Mouse (Mus musculus): Measurements from ENCODE around the gene Smagp.

Gene Smagp

DNA sequence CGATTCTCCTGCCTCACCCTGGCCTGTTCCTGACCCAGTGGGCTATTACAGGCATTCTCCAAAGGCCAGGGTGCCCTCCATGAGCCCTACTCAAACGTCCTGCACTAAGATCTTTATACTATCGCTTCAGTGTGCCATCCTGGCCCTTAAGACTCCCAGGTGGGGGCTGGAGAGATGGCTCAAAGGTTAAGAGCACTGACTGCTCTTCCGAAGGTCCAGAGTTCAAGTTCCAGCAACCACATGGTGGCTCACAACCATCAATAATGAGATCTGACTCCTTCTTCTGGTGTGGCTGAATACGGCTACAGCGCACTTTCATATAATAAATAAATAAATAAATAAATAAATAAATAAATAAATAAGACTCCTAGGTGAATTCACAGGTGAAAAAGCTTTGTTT is 43.9 kb downstream of the Smagp start:
- no peak for TF ChIP-seq GATA4 (IDR thresholded peaks at IDR 0.05; ENCODE audit: insufficient replicate concordance, low read length)

DNA sequence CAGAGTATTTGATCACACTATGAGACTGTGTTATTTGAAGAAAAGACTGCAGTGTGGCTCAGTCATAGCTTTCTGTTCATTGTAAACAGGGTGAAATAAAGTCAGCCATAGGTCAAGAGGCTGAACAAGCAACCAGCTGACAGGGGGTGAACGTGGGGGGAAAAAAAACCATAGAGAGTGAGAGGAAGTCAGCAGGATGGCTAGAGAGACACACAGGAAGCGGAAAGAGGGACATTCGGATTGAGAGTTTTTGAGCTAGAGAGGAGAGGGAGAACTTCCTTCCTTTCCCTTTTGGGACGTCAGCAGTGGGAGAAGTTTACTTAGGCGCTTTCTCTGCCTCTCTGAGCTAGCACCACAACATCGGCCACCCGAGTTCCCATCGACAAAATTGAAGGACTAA is 46.3 kb downstream of the Smagp start:
- no peak for TF ChIP-seq GATA4 (IDR thresholded peaks at IDR 0.05; ENCODE audit: insufficient replicate concordance, low read length)

DNA sequence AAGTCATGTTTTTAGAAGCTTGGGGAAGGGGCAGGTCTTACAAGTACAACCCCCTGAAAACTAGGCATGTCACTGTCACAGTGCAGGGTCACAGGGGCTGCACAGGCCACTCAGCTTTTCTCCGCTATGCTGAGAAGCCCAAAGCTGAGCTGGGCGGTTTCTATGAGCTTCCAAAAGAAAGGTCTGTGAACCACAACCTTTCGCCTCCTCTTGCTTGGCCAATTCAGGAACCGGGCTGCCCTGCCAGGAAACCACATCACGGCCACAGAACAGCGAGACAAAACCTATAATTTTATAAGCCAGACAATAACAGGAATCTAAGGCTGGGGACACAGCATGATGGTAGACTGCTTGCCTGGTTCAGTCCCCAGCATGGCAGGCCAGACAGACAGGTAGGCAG is 48.4 kb downstream of the Smagp start:
- no peak for TF ChIP-seq GATA4 (IDR thresholded peaks at IDR 0.05; ENCODE audit: insufficient replicate concordance, low read length)

DNA sequence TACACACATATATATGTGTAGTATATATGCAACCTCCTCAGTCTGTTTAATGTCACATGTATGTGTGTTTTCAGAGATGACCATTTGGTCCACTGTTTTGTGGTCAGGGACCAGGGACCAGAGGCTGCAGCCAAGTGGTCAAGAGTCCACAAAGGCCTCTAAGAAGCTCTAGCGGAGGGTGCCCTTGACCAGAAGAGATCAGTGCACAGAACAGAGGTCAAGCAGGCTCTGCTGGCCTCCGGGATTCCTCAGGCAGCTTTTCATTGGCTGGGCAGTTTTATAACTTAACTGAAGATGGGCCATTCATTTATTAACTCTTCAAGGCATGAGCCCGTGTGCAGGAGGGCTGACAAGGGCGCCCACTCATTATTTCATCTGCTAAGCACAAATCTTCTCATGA is 49.6 kb downstream of the Smagp start:
- TF ChIP-seq GATA4 (IDR thresholded peaks at IDR 0.05; ENCODE audit: insufficient replicate concordance, low read length): no peak

DNA sequence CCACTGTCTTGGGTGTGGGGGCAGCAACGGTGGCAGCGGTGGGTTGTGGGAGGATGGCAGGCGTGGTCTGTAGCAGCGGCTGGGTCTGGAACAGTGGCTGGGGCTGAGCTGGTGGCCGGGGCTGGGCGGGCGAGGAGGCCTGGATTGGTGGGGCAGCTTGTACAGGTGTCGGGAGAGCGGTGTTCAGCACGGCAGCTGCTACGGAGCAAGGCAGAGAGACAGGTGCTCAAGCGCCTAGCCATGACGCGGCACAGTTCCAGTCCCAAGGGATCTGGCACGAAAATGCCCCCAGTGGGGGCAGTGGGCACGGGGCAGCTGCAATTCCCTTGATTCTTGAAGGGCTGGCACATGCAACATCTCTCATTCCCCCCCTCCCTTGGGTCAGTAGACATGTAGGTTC is 50.8 kb downstream of the Smagp start:
- TF ChIP-seq GATA4 (IDR thresholded peaks at IDR 0.05; ENCODE audit: insufficient replicate concordance, low read length): no peak

DNA sequence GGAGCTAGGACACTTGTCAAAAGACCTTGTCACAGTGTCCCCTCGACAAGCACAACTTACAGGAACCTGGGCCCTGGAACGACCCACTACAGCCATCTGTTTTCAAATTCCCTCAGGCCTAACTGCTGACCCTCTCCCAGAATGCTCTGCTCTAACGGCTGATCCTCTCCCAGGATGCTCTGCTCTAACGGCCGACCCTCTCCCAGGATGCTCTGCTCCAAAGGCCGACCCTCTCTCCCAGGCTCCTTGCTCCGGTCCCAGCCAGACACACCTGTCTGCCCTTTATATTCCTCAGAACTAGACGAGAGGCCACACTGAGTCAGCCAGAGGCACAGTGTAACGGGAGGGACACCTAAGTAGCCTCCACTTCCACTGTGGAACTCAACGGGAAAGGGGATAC is 56.6 kb downstream of the Smagp start:
- no peak for TF ChIP-seq GATA4 (IDR thresholded peaks at IDR 0.05; ENCODE audit: insufficient replicate concordance, low read length)

DNA sequence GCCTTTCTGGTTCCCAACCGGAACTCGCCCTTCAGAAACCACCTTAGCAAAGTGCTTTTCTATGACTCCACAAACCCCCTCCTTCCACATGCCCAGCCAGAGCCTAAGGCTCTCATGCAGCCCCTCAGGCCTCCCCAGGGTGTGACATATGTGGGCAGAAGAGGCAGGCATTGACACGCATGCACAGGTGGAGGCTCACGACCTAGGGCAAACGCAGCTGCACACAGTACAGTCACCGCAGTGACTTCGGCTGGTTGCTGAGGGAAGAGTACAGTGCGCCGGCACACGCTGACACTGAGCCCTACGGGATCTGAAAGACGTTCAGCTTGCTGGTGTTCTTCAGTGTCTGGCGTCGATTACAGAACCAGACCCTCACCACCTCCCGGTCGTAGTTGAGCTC is 58.8 kb downstream of the Smagp start:
- TF ChIP-seq GATA4 (IDR thresholded peaks at IDR 0.05; ENCODE audit: insufficient replicate concordance, low read length): no peak

DNA sequence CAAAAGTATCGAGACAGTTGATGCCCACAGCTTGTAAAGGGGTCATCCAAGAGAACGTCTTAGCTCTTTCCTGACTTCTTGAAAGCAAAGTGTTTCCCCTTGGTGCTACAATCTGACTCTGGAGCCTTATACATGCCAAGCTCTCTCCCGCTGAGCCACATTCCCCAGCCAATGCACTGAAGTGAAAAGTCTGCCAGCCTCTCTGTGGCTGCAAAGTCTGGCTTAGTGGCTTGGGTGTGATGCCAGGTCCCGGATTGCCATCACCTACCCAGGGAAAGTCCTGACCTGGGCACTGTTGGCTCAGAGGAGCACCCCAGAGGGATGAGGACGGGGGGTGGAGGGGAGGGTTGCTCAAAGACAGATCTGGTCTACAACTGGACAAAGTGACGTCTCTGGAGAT is 59.9 kb downstream of the Smagp start:
- TF ChIP-seq GATA4 (IDR thresholded peaks at IDR 0.05; ENCODE audit: insufficient replicate concordance, low read length): no peak

DNA sequence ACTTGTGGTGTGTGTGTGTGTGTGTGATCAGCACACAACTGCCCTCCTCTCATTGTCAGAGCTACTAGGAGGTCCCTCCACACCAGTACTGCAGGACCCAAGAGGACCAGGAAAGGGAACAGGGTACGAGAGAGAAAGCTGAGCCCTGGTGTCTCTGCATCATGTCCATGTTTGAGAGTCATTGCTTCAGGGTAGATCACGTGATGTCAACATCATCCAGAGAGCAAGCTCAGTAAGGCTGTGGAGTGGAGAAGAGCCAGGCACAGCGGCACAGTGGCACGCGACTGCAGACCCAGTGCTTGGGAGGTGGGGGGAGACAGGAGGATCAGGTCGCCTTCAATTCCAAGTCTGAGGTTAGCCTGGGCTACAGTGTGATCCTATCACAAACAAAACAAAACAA is 60.3 kb downstream of the Smagp start:
- no peak for TF ChIP-seq GATA4 (IDR thresholded peaks at IDR 0.05; ENCODE audit: insufficient replicate concordance, low read length)

DNA sequence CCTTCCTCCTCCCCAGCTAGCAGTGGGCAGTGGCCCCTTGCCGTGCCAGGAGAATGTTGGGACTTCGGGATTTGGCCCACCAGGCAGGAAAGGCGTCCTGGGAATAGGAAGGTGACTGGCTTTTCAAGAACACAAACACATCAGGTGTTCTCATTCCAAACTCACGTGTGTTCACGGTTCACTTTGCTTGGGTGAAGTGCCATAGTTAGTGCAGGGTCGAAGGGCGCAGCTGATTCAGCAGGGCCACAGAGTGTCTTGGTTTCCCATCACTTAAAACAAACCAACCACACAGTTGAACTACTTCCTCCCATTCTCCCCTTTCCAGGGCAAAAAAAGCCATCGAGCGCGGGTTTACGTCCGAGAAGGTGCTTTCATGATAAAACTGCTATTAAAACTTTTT is 61.4 kb downstream of the Smagp start:
- TF ChIP-seq GATA4 (IDR thresholded peaks at IDR 0.05; ENCODE audit: insufficient replicate concordance, low read length): no peak

DNA sequence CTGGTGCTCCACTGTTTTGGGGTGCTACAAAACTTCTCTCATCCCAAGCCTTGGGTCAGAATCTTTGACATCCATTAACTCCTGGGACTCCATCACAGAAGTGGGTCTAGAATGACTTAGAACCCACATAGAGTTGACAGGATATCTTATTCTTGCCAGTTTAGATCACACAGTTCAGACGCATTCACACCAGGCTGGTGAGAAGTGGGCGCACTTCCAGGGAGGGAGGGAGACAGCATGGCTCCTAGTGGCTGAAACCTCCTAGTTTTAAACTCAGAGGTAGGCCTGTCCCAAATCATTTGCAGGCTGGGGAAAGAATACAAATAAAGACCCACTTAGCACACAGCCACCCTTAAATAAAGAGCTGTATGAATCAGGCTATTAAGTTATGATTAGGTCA is 62.4 kb downstream of the Smagp start:
- no peak for TF ChIP-seq GATA4 (IDR thresholded peaks at IDR 0.05; ENCODE audit: insufficient replicate concordance, low read length)

DNA sequence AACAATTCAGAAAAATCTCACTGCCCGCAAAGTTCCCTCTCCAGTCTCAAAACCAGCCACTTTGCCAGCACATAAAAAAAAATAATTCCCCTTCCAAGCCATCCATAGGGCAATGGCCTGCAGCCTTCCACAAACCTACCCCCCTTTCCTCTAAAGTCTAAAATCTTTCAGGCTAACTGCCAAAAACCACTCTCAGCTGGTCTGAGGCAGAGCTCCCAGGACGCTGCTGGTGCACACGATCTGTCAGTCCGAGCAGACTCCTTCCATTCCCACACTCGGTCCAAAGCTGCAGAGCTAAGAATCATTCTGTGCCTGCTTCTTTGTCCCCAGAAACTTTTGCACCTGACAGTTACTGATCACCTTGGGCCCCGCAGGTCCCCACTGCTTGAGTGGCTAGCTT is 62.8 kb downstream of the Smagp start:
- TF ChIP-seq GATA4 (IDR thresholded peaks at IDR 0.05; ENCODE audit: insufficient replicate concordance, low read length): no peak
